Mouse (Mus musculus) urinary bladder, adult 2 months (tissue): ENCODE measurements around the gene Olfr1084. TPM values are rescaled to one million over a fixed set of nuclear protein-coding genes. Genes with fewer than 3 reads are reported as not detected.
"Not testable (repeated sequence)": the region's sequence is repeated elsewhere in the genome, so short reads cannot be mapped to it uniquely, and the experiment has no call there.

Experiments
- DNase-seq: peaks from one replicate; pipeline ENCODE4 v3.0.0; 2022; ENCODE audit warnings: low spot score
- polyA plus RNA-seq: library from polyadenylated mRNA; depleted of rRNA; stranded (reverse); fragments of >200 nt; gene quantifications from 2 replicates; pipeline ENCODE4 v1.2.3, GENCODE M21; 2012; rRNA removed

The Olfr1084 gene
- not detected in 2 replicates for polyA plus RNA-seq

DNA sequence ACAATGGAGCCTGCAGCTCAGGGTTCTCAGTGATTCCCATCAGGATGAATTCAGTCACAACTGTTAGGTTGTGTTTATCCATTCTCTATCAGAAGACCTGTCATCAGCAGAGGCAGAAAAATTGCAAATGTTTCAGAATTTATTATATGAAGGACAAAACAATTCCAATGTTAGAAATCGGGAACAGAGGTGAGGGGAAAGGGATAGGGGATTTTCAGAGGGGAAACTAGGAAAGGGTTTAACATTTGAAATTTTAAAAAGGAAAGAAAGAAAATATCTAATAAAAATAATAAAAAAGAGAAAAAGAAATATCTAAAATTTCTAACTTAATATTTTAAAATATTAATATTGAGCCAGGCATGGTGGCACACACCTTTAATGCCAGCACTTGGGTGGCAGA is at the start of gene Olfr1084:
Gene Olfr1084, minus strand, starts transcription at position 101 of the 400 bp plus-strand sequence.
- DNase-seq, result not testable (repeated sequence)

DNA sequence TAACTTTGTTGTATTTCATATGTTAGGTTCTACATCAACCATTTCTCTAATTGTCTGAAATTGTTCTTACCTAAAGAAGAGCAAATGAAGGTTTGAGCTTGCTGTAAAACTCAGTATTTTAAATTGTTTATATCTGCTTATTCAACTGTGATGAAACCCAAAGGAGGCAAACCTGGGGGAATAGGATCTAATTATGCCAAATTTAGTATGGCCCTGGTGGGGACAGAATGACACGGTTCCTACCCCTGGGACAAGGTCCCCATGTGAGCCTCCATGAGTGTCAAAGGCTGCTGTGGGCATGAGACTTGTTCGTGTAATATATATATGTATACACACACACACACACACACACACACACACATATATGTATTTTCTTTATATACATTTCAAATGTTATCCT is 40.5 kb upstream of the Olfr1084 start, which contains the start of gene Olfr1086:
Gene Olfr1086, minus strand, starts transcription at position 101 of the 400 bp plus-strand sequence.
- no peak for DNase-seq

DNA sequence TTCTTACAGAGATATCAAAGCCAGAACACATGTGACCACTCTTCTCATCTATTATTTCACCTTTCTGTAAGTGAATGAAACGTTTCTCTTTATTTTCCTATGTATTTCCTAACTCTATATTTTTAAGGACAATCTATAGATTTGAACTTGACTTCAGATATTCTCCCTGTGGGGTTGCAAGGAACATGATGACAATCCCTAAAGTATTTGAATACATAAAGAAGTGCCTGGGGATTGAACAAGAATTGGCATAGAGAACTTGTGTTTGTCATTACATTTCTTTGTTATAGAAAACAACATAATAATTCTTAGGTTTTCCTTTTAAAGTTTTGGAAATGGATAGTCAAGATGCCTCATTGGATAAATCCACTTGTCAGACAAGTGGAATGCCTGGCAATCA is 22.4 kb upstream of the Olfr1084 start, which contains the start of gene Olfr1085:
Gene Olfr1085, minus strand, starts transcription at position 101 of the 400 bp plus-strand sequence.
- no peak for DNase-seq

DNA sequence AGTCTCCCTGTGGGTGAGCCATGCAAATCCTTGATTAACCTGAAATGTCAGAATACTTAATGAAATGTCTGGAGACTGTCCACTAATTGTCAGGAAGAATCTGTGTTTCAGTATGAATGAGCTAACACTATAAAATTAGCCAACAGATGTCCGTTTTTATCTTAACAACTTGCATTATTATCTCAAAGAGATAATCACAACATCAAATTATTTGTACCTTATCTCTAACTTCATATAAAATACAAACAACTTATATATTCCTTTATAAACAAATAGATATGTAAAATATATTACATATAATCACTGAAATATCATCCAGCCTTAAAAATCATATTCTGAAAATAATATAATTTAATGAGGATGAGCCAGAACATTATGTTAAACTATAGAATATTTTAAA is 40.7 kb downstream of the Olfr1084 start, which contains the start of gene Olfr1082:
Gene Olfr1082, minus strand, starts transcription at position 101 of the 400 bp plus-strand sequence.
- not testable (repeated sequence) for DNase-seq

Other genes with a start within 250 kb of the Olfr1084 start
- gene Olfr1061, start 225.7 kb downstream of the Olfr1084 start, polyA plus RNA-seq, result not detected in 2 replicates
- not detected in 2 replicates for gene Olfr1062, start 213.0 kb downstream of the Olfr1084 start, polyA plus RNA-seq
- gene Olfr1065, start 189.1 kb downstream of the Olfr1084 start, polyA plus RNA-seq, result not detected in 2 replicates
- gene Olfr1066, start 183.5 kb downstream of the Olfr1084 start, polyA plus RNA-seq, result not detected in 2 replicates
- gene Olfr228, start 152.3 kb downstream of the Olfr1084 start, polyA plus RNA-seq, result not detected in 2 replicates
- gene Olfr1076, start 131.3 kb downstream of the Olfr1084 start, polyA plus RNA-seq, result not detected in 2 replicates
- gene Olfr1079, start 97.2 kb downstream of the Olfr1084 start, polyA plus RNA-seq, result not detected in 2 replicates
- not detected in 2 replicates for gene Olfr1080, start 81.5 kb downstream of the Olfr1084 start, polyA plus RNA-seq
- gene Olfr1082, start 40.8 kb downstream of the Olfr1084 start, polyA plus RNA-seq, result not detected in 2 replicates
- gene Olfr1085, start 22.3 kb upstream of the Olfr1084 start, polyA plus RNA-seq, result not detected in 2 replicates
- gene Olfr1086, start 40.4 kb upstream of the Olfr1084 start, polyA plus RNA-seq, result not detected in 2 replicates
- not detected in 2 replicates for gene Olfr1087, start 58.7 kb upstream of the Olfr1084 start, polyA plus RNA-seq
- gene Olfr1089, start 94.0 kb upstream of the Olfr1084 start, polyA plus RNA-seq, result not detected in 2 replicates
- not detected in 2 replicates for gene Olfr1090, start 119.3 kb upstream of the Olfr1084 start, polyA plus RNA-seq
- not detected in 2 replicates for gene Olfr1093, start 142.8 kb upstream of the Olfr1084 start, polyA plus RNA-seq
- gene Olfr141, start 170.3 kb upstream of the Olfr1084 start, polyA plus RNA-seq, result not detected in 2 replicates
- gene Olfr1094, start 184.9 kb upstream of the Olfr1084 start, polyA plus RNA-seq, result not detected in 2 replicates
- gene Olfr1095, start 212.0 kb upstream of the Olfr1084 start, polyA plus RNA-seq, result not detected in 2 replicates
- gene Gm13723, start 235.1 kb upstream of the Olfr1084 start, polyA plus RNA-seq, result not detected in 2 replicates